Mouse (Mus musculus) limb, embryonic 10.5 days (tissue): Measurements from ENCODE around the gene Tcte2. TPM values are rescaled to one million over a fixed set of nuclear protein-coding genes. Genes with fewer than 3 reads are reported as not detected.

ENCODE experiments used
- DNase-seq: peaks from one replicate; pipeline ENCODE4 v3.0.0-alpha.2; 2017; ENCODE audit warnings: low spot score
- H3K27ac ChIP-seq: fragments of 300-500 bp; sonication (generic); 2 replicates; pipeline ENCODE4 v1.5.1; 2016; ENCODE audit warnings: mild to moderate bottlenecking
- H3K27me3 ChIP-seq: fragments of 300-500 bp; sonication (generic); 2 replicates; pipeline ENCODE4 v1.6.1; 2016; ENCODE audit warnings: low read depth, mild to moderate bottlenecking; ENCODE audit not compliant: poor library complexity, severe bottlenecking
- H3K36me3 ChIP-seq: fragments of 300-500 bp; sonication (generic); 2 replicates; pipeline ENCODE4 v1.6.1; 2016; ENCODE audit warnings: mild to moderate bottlenecking, moderate library complexity
- H3K4me1 ChIP-seq: fragments of 300-500 bp; sonication (generic); 2 replicates; pipeline ENCODE4 v1.6.1; 2016
- H3K4me3 ChIP-seq: fragments of 300-500 bp; sonication (generic); 2 replicates; pipeline ENCODE4 v1.5.1; 2016; ENCODE audit warnings: mild to moderate bottlenecking, moderate library complexity
- H3K9me3 ChIP-seq: fragments of 300-500 bp; sonication (generic); replicated peaks from 2 replicates; pipeline ENCODE4 v1.6.1; 2016; ENCODE audit warnings: mild to moderate bottlenecking
- WGBS: fragments of 180-500 bp; shearing (Covaris S2); methylation state at CpG from one replicate; pipeline ENCODE4 v1.1.7; 2016; 5-methylcytosine and 5-hydroxymethylcytosine counted together
- polyA plus RNA-seq: library from polyadenylated mRNA; unstranded; fragments of >200 nt; fragmentation: Nextera tagmentation; extraction: Ambion mirVana; gene quantifications from 2 replicates; pipeline ENCODE4 v1.2.1, GENCODE M21; 2016

The Tcte2 gene
- polyA plus RNA-seq, 1 experiment from 2014 or later, result 3.3 TPM

GRCm38 (mm10) chr17:13730980-13731726 lies 30.5 kb downstream of the Tcte2 start:
- Histone ChIP-seq H3K4me1 (peaks cover 14% of the 10 kb centered on the region), H3K4me3 (no peak overlapping the region), H3K27me3 (no peaks in the 10 kb centered on the region), H3K27ac (no peak overlapping the region), H3K36me3 (no peaks in the 10 kb centered on the region), H3K9me3 (no peaks in the 10 kb centered on the region)
- WGBS, result 92% methylated on average over 6 of the region's 6 CpGs
- no peak for DNase-seq

GRCm38 (mm10) chr17:13726832-13727355 lies 34.7 kb downstream of the Tcte2 start:
- DNase-seq, result no peak
- 91% methylated on average over 8 of the region's 8 CpGs for WGBS
- Histone ChIP-seq H3K36me3 (no peaks in the 10 kb centered on the region), H3K27ac (no peak overlapping the region), H3K27me3 (no peaks in the 10 kb centered on the region), H3K4me3 (no peak overlapping the region), H3K4me1 (peaks cover 21% of the 10 kb centered on the region), H3K9me3 (no peaks in the 10 kb centered on the region)

- H3K4me3 ChIP-seq, result no peak overlapping the region
- H3K9me3 ChIP-seq, result no peaks in the 10 kb centered on the region
- H3K27ac ChIP-seq, result no peak overlapping the region
- no peaks in the 10 kb centered on the region for H3K36me3 ChIP-seq
- no peaks in the 10 kb centered on the region for H3K27me3 ChIP-seq
- WGBS, result 56% methylated on average over 4 of the region's 4 CpGs
- DNase-seq, result no peak
- peaks cover 19% of the 10 kb centered on the region for H3K4me1 ChIP-seq
These were observed 36.5 kb downstream of the Tcte2 start for GRCm38 (mm10) chr17:13725004-13725550.

- Histone ChIP-seq H3K9me3 (no peaks in the 10 kb centered on the region), H3K36me3 (no peaks in the 10 kb centered on the region), H3K27me3 (no peaks in the 10 kb centered on the region), H3K27ac (no peak overlapping the region), H3K4me3 (no peak overlapping the region), H3K4me1 (peaks cover 19% of the 10 kb centered on the region)
- DNase-seq, result no peak
- WGBS, result 45% methylated on average over 2 of the region's 2 CpGs
These were observed 39.2 kb downstream of the Tcte2 start for GRCm38 (mm10) chr17:13722434-13722833.

GRCm38 (mm10) chr17:13721372-13721771 lies 40.3 kb downstream of the Tcte2 start:
- Histone ChIP-seq H3K27ac (no peak overlapping the region), H3K27me3 (no peaks in the 10 kb centered on the region), H3K36me3 (no peaks in the 10 kb centered on the region), H3K9me3 (no peaks in the 10 kb centered on the region), H3K4me3 (no peak overlapping the region), H3K4me1 (peaks cover 19% of the 10 kb centered on the region)
- WGBS, result 86% methylated on average over 2 of the region's 2 CpGs
- no peak for DNase-seq

- Histone ChIP-seq H3K4me1 (peaks cover 19% of the 10 kb centered on the region), H3K27me3 (no peaks in the 10 kb centered on the region)
- WGBS, result 93% methylated on average over 5 of the region's 5 CpGs
These were observed 41.4 kb downstream of the Tcte2 start for GRCm38 (mm10) chr17:13720187-13720586.

GRCm38 (mm10) chr17:13717428-13717827 lies 44.2 kb downstream of the Tcte2 start:
- Histone ChIP-seq H3K9me3 (no peaks in the 10 kb centered on the region), H3K27me3 (no peaks in the 10 kb centered on the region), H3K27ac (no peak overlapping the region), H3K4me3 (no peak overlapping the region), H3K4me1 (peaks cover 9% of the 10 kb centered on the region), H3K36me3 (no peaks in the 10 kb centered on the region)
- WGBS, result 92% methylated on average over 11 of the region's 11 CpGs
- no peak for DNase-seq

More at GRCm38 (mm10) chr17:13720187-13720586, 41.4 kb downstream of the Tcte2 start:
- no peak overlapping the region for H3K4me3 ChIP-seq
- no peak overlapping the region for H3K27ac ChIP-seq
- DNase-seq, result no peak
- no peaks in the 10 kb centered on the region for H3K9me3 ChIP-seq
- H3K36me3 ChIP-seq, result no peaks in the 10 kb centered on the region

GRCm38 (mm10) chr17:13716336-13716735 lies 45.3 kb downstream of the Tcte2 start:
- no peak for DNase-seq
- Histone ChIP-seq H3K36me3 (no peaks in the 10 kb centered on the region), H3K4me1 (no peaks in the 10 kb centered on the region), H3K4me3 (no peak overlapping the region), H3K27ac (no peak overlapping the region), H3K27me3 (no peaks in the 10 kb centered on the region), H3K9me3 (no peaks in the 10 kb centered on the region)
- WGBS, result 79% methylated on average over 6 of the region's 6 CpGs

- WGBS, result 67% methylated on average over 9 of the region's 9 CpGs
- Histone ChIP-seq H3K36me3 (no peaks in the 10 kb centered on the region), H3K27ac (no peak overlapping the region)
These were observed 46.1 kb downstream of the Tcte2 start for GRCm38 (mm10) chr17:13715511-13715910.

GRCm38 (mm10) chr17:13714654-13715053 lies 47.0 kb downstream of the Tcte2 start:
- no peak overlapping the region for H3K4me3 ChIP-seq
- no peak overlapping the region for H3K27ac ChIP-seq
- H3K9me3 ChIP-seq, result no peaks in the 10 kb centered on the region
- H3K4me1 ChIP-seq, result no peaks in the 10 kb centered on the region
- no peak for DNase-seq
- 73% methylated on average over 4 of the region's 4 CpGs for WGBS
- no peaks in the 10 kb centered on the region for H3K27me3 ChIP-seq
- H3K36me3 ChIP-seq, result no peaks in the 10 kb centered on the region

More at GRCm38 (mm10) chr17:13715511-13715910, 46.1 kb downstream of the Tcte2 start:
- no peak overlapping the region for H3K4me3 ChIP-seq
- H3K27me3 ChIP-seq, result no peaks in the 10 kb centered on the region
- DNase-seq, result no peak
- H3K4me1 ChIP-seq, result no peaks in the 10 kb centered on the region
- H3K9me3 ChIP-seq, result no peaks in the 10 kb centered on the region

- H3K27ac ChIP-seq, result no peak overlapping the region
- no peaks in the 10 kb centered on the region for H3K4me1 ChIP-seq
- H3K4me3 ChIP-seq, result no peak overlapping the region
- H3K27me3 ChIP-seq, result no peaks in the 10 kb centered on the region
- no peak for DNase-seq
- WGBS, result 88% methylated on average over 4 of the region's 4 CpGs
- H3K9me3 ChIP-seq, result no peaks in the 10 kb centered on the region
- no peaks in the 10 kb centered on the region for H3K36me3 ChIP-seq
These were observed 47.5 kb downstream of the Tcte2 start for GRCm38 (mm10) chr17:13714128-13714527.

- no peaks in the 10 kb centered on the region for H3K4me1 ChIP-seq
- no peak overlapping the region for H3K27ac ChIP-seq
- no peaks in the 10 kb centered on the region for H3K27me3 ChIP-seq
- no peaks in the 10 kb centered on the region for H3K36me3 ChIP-seq
- H3K9me3 ChIP-seq, result no peaks in the 10 kb centered on the region
- WGBS, result 99% methylated on average over 3 of the region's 3 CpGs
- no peak for DNase-seq
- H3K4me3 ChIP-seq, result no peak overlapping the region
These were observed 49.1 kb downstream of the Tcte2 start for GRCm38 (mm10) chr17:13712518-13712917.

GRCm38 (mm10) chr17:13712116-13712515 lies 49.5 kb downstream of the Tcte2 start:
- Histone ChIP-seq H3K4me1 (no peaks in the 10 kb centered on the region), H3K9me3 (no peaks in the 10 kb centered on the region), H3K27ac (no peak overlapping the region), H3K36me3 (no peaks in the 10 kb centered on the region), H3K4me3 (no peak overlapping the region), H3K27me3 (no peaks in the 10 kb centered on the region)
- whole genome bisulfite sequencing, result 87% methylated on average over 6 of the region's 6 CpGs
- DNase-seq, result no peak
